Mouse (Mus musculus): ENCODE measurements around the gene Rpl21. TPM values are rescaled to one million over a fixed set of nuclear protein-coding genes. Genes with fewer than 3 reads are reported as not detected.

Gene Rpl21
- total and polyA plus RNA-seq, 3 experiments: 70.7 to 468 TPM; not detected in 1

- Histone ChIP-seq H3K9me3 (replicated peaks; ENCODE audit: insufficient read depth, low read length) (no peaks in the 10 kb centered on the region), H3K9ac (ENCODE audit: control insufficient read depth, low read depth, low read length, poor library complexity, severe bottlenecking) (peak overlapping the region; percentile 88), H3K27me3 (ENCODE audit: control insufficient read depth in 1 of 2, insufficient read depth in 2 of 2, low read length in 2 of 2) (no peaks in the 10 kb centered on the region), H3K4me3 (ENCODE audit: control insufficient read depth in 1 of 2, insufficient read depth in 1 of 2, low read depth in 2 of 2, low read length in 2 of 2) (peak overlapping the region; percentile 84 to 93), H3K4me1 (ENCODE audit: control insufficient read depth in 1 of 2, insufficient read depth in 2 of 2, low read length in 2 of 2) (peaks cover 4 to 21% of the 10 kb centered on the region in 2 experiments), H3K36me3 (ENCODE audit: control insufficient read depth in 1 of 2, insufficient read depth in 2 of 2, low read length in 2 of 2) (peaks cover 0 to 7% of the 10 kb centered on the region in 2 experiments; a peak in 2 of 4 replicates), H3K79me2 (ENCODE audit: control insufficient read depth, insufficient read depth, low read length, poor library complexity) (peaks cover 46% of the 10 kb centered on the region), H3K27ac (ENCODE audit: control insufficient read depth, low read depth, low read length) (no peak overlapping the region)
- TF ChIP-seq CTCF (IDR thresholded peaks at IDR 0.05 in 2 of 3, conservative IDR thresholded peaks at IDR 0.05 in 1 of 3; ENCODE audit: control insufficient read depth in 1 of 3, insufficient read depth in 1 of 3, low read depth in 2 of 3, low read length in 3 of 3, poor library complexity in 1 of 3, severe bottlenecking in 1 of 3) (no peak), UBTF (IDR thresholded peaks at IDR 0.05; ENCODE audit: borderline replicate concordance, insufficient read depth, low read depth, low read length) (no peak), RAD21 (IDR thresholded peaks at IDR 0.05; ENCODE audit: low read depth, low read length) (no peak), BHLHE40 (IDR thresholded peaks at IDR 0.05; ENCODE audit: borderline replicate concordance, low read depth, low read length) (no peak), SMC3 (IDR thresholded peaks at IDR 0.05; ENCODE audit: low read depth, low read length) (no peak), GABPA (IDR thresholded peaks at IDR 0.05; ENCODE audit: low read depth, low read length) (no peak), MYC (IDR thresholded peaks at IDR 0.05; ENCODE audit: low read depth, low read length) (no peak), ZKSCAN1 (IDR thresholded peaks at IDR 0.05; ENCODE audit: low read depth, low read length) (no peak), ZNF384 (IDR thresholded peaks at IDR 0.05; ENCODE audit: low read depth, low read length) (no peak), CHD1 (IDR thresholded peaks at IDR 0.05; ENCODE audit: low read depth, low read length) (peak; percentile 37; the same call in 1 of the 2 replicates), RCOR1 (IDR thresholded peaks at IDR 0.05; ENCODE audit: low read depth, low read length) (peak; percentile 52; the same call in 1 of the 2 replicates), JUND (IDR thresholded peaks at IDR 0.05; ENCODE audit: low read depth, low read length) (no peak), MXI1 (IDR thresholded peaks at IDR 0.05; ENCODE audit: low read depth, low read length) (no peak; the same call in 1 of the 2 replicates), ZC3H11A (IDR thresholded peaks at IDR 0.05; ENCODE audit: low read depth, low read length) (no peak), MEF2A (IDR thresholded peaks at IDR 0.05; ENCODE audit: extremely low read depth, insufficient replicate concordance, low read depth, low read length, poor library complexity, severe bottlenecking) (no peak), POLR2A (IDR thresholded peaks at IDR 0.05; ENCODE audit: control insufficient read depth in 1 of 2, insufficient read depth in 1 of 2, low read depth in 1 of 2, low read length in 2 of 2, poor library complexity in 1 of 2) (no peak), ETS1 (IDR thresholded peaks at IDR 0.05; ENCODE audit: low read depth, low read length) (peak; percentile 38; the same call in 1 of the 2 replicates), EP300 (IDR thresholded peaks at IDR 0.05; ENCODE audit: low read depth in 1 of 2, low read length in 2 of 2) (peak in 1 of 2 experiments; percentile 21; a peak in 2 of 4 replicates), TBP (IDR thresholded peaks at IDR 0.05; ENCODE audit: low read depth, low read length) (no peak), USF1 (IDR thresholded peaks at IDR 0.05; ENCODE audit: low read depth, low read length) (no peak; the same call in 1 of the 2 replicates)
- DNase-seq (ENCODE audit: low read depth, low spot score): no peak
Measured at GRCm38 (mm10) chr5:146793630-146794083, 39.0 kb upstream of the Rpl21 start.
